Mouse (Mus musculus) inflammation-experienced regulatory T-cells (primary cell): ENCODE data around the gene Ythdc1. TPM values are rescaled to one million over a fixed set of nuclear protein-coding genes. Genes with fewer than 3 reads are reported as not detected.

Experiments used
- polyA plus RNA-seq, 2 experiments: library from polyadenylated mRNA; unstranded; fragments of 100-300 nt; shearing (Covaris generic); gene quantifications; one replicate each; pipeline ENCODE4 v1.2.1; 2017

Ythdc1 gene
- 100 to 1,000 TPM in 1 of 2 experiments, 10 to 100 TPM in 1; 94.5 to 122 TPM for polyA plus RNA-seq

DNA sequence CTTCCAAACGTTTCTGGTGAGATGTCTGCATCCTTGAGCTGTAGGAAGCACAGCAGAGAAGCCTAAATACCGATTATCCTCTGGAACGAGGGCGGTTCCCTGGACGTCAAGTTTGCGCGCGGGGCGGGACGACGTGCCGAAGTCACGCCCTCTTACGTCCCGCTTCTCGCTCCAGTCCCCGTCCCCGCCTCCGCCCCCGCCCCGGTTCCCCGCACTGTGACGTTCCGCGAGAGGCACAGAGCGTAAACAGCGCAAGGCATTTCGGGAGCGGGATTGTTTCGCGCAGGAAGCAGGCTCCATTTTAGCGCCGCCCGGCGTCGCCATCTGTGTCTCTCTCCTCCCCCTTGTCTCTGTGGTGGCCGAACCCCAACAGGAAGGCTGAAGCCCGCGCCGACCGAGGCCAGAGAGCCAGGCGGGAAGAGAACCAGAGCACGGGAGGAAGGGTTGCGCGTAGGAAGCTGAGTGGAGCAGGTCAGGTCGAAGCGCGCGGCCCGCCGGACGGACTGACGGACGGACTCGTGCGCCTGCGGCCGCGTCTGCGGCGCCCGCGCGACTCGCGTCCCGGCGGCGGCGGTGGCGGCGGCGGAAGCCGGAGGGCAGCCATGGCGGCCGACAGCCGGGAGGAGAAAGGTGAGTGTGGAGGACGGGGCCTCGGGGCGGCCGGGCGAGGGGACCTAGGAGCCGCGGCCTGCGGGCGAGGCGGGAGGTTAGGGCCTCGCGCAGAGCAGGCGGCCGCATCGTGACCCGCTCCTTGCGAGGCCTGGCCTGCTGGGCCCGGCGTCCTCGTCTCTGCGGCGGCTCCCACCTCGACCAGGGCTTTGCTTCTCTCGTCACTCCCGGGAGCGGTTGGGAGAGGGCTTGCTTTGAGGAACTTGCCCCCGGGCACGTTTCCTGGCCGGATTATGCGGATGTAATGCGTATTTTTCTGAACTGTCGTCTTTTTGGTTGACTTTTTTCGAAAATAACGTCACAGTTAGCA is at the start of gene Ythdc1:
TSS of gene Ythdc1 (plus strand) at position 260 of the 979 bp plus-strand sequence.

Other genes with a start within 250 kb of the Ythdc1 start
- under 1 TPM in 1 of 2 experiments, not detected in 1; 0.18 TPM for gene Tmprss11f, start 171.8 kb upstream of the Ythdc1 start, polyA plus RNA-seq
- gene Tmprss11b, start 127.9 kb upstream of the Ythdc1 start, polyA plus RNA-seq = not detected
- 1 to 10 TPM in 1 of 2 experiments, under 1 TPM in 1; 0.22 to 2.0 TPM for gene Tmprss11e, start 58.4 kb upstream of the Ythdc1 start, polyA plus RNA-seq
- under 1 TPM in 1 of 2 experiments, not detected in 1; 0.12 TPM for gene Ugt2b34, start 102.7 kb downstream of the Ythdc1 start, polyA plus RNA-seq
- gene Ugt2b1, start 122.3 kb downstream of the Ythdc1 start, polyA plus RNA-seq = under 1 TPM; 0.25 to 0.65 TPM
- under 1 TPM in 1 of 2 experiments, not detected in 1; 0.05 TPM for gene Ugt2b35, start 196.6 kb downstream of the Ythdc1 start, polyA plus RNA-seq